Mouse (Mus musculus): ENCODE data around the gene Rapgef2. TPM values are rescaled to one million over a fixed set of nuclear protein-coding genes. Genes with fewer than 3 reads are reported as not detected.

Gene Rapgef2
- polyA plus RNA-seq, 1 experiment from 2014 or later = 9.2 TPM

- Histone ChIP-seq H3K4me1 (replicated peaks) (peaks cover 30% of the 10 kb centered on the region), H3K27ac (ENCODE audit: poor library complexity, severe bottlenecking) (no peak overlapping the region), H3K4me3 (no peak overlapping the region), H3K9me3 (replicated peaks) (peaks cover 3% of the 10 kb centered on the region; the same call in 1 of the 2 replicates), H3K36me3 (no peaks in the 10 kb centered on the region), H3K9ac (no peak overlapping the region), H3K27me3 (replicated peaks) (no peaks in the 10 kb centered on the region), H3K4me2 (no peak overlapping the region)
- 66% methylated on average over 3 of the region's 3 CpGs for WGBS
- ATAC-seq (ENCODE audit: insufficient number of reproducible peaks, low FRiP score) = no peak
These were observed 260.3 kb downstream of the Rapgef2 start for GRCm38 (mm10) chr3:79025983-79026382.

DNA sequence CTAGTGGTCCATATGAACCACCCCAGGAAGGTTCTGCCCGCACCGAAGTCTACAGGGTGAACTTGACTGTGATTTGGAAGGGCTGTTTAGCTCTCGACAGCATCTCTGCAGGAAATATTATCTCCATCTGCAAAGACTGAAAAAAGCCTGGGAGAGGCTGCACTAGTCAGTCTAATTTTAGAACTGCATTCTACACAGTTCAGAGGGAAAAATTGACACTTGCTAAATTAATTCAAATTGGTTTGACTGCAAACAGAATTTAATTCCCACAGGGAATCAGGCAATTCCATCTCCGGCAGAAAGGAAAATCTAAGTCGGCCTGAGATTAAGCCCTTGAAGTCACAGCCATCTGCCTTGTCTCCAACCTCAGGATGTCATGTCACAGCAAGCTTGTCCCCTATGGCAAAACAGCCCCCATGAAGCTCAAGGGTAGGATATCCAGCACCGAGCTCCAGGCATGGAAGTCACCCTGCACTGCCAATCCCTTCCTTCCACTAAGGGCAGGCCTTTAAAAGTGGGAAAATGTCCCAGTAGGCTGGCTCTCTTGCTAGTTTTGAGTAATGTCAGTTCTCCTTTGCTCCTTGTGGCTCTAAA, 262.5 kb downstream of the Rapgef2 start:
- Histone ChIP-seq H3K4me3 (no peak overlapping the region), H3K9ac (no peak overlapping the region), H3K4me1 (replicated peaks) (peaks cover 27% of the 10 kb centered on the region), H3K27me3 (replicated peaks) (no peaks in the 10 kb centered on the region), H3K4me2 (no peak overlapping the region), H3K9me3 (replicated peaks) (peaks cover under 1% of the 10 kb centered on the region; the same call in 1 of the 2 replicates), H3K27ac (ENCODE audit: poor library complexity, severe bottlenecking) (peak overlapping the region; percentile 60; the same call in 1 of the 2 replicates), H3K36me3 (no peaks in the 10 kb centered on the region)
- 37% methylated on average over 6 of the region's 6 CpGs for WGBS
- ATAC-seq (ENCODE audit: insufficient number of reproducible peaks, low FRiP score) = no peak

- no peak overlapping the region for H3K4me3 ChIP-seq
- no peak overlapping the region for H3K4me2 ChIP-seq
- peaks cover 5% of the 10 kb centered on the region; the same call in 1 of the 2 replicates for H3K9me3 ChIP-seq (replicated peaks)
- H3K36me3 ChIP-seq = no peaks in the 10 kb centered on the region
- no peaks in the 10 kb centered on the region for H3K27me3 ChIP-seq (replicated peaks)
- WGBS = 63% methylated on average over 4 of the region's 4 CpGs
- no peak overlapping the region for H3K9ac ChIP-seq
- ATAC-seq (ENCODE audit: insufficient number of reproducible peaks, low FRiP score) = no peak
- H3K4me1 ChIP-seq (replicated peaks) = peaks cover 18% of the 10 kb centered on the region
- no peak overlapping the region for H3K27ac ChIP-seq (ENCODE audit: poor library complexity, severe bottlenecking)
These were observed 263.6 kb downstream of the Rapgef2 start for GRCm38 (mm10) chr3:79022690-79023089.

DNA sequence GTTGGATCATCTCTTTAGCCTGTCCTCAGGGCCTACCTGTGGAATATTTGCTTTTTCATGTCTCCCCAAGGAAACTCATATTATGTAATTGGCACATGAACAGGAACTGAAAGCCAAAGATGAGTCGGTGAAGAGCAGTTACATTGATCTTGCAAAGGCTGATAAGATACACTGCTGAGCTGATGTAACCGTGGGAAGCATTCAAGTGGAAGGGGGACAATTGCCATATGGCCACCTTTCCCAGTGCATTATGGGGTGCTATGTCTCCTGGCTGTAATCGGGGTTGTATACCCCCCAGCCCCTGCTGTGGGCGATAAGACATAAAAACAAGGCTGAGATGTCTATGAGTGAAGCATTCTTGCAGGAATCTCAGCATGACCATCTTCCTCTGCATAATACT, 268.9 kb downstream of the Rapgef2 start:
- H3K9me3 ChIP-seq (replicated peaks) = peaks cover 5% of the 10 kb centered on the region; the same call in 1 of the 2 replicates
- no peak for ATAC-seq (ENCODE audit: insufficient number of reproducible peaks, low FRiP score)
- WGBS = 64% methylated on average over 4 of the region's 4 CpGs
- H3K36me3 ChIP-seq = no peaks in the 10 kb centered on the region
- no peak overlapping the region for H3K4me2 ChIP-seq
- no peak overlapping the region for H3K27ac ChIP-seq (ENCODE audit: poor library complexity, severe bottlenecking)
- no peak overlapping the region for H3K4me3 ChIP-seq
- no peak overlapping the region for H3K9ac ChIP-seq
- no peaks in the 10 kb centered on the region for H3K27me3 ChIP-seq (replicated peaks)
- no peaks in the 10 kb centered on the region for H3K4me1 ChIP-seq (replicated peaks)

- Histone ChIP-seq H3K4me3 (no peak overlapping the region), H3K9me3 (replicated peaks) (peaks cover 5% of the 10 kb centered on the region; the same call in 1 of the 2 replicates), H3K4me1 (replicated peaks) (no peaks in the 10 kb centered on the region), H3K9ac (no peak overlapping the region), H3K4me2 (no peak overlapping the region), H3K27me3 (replicated peaks) (no peaks in the 10 kb centered on the region), H3K36me3 (no peaks in the 10 kb centered on the region), H3K27ac (ENCODE audit: poor library complexity, severe bottlenecking) (no peak overlapping the region)
- 79% methylated on average over 9 of the region's 9 CpGs for WGBS
- no peak for ATAC-seq (ENCODE audit: insufficient number of reproducible peaks, low FRiP score)
These were observed 269.5 kb downstream of the Rapgef2 start for GRCm38 (mm10) chr3:79016830-79017229.

- no peak overlapping the region for H3K9ac ChIP-seq
- no peaks in the 10 kb centered on the region for H3K27me3 ChIP-seq (replicated peaks)
- no peaks in the 10 kb centered on the region for H3K4me1 ChIP-seq (replicated peaks)
- H3K4me3 ChIP-seq = no peak overlapping the region
- no peak overlapping the region for H3K4me2 ChIP-seq
- ATAC-seq (ENCODE audit: insufficient number of reproducible peaks, low FRiP score) = no peak
- WGBS = 80% methylated on average over 9 of the region's 9 CpGs
- H3K27ac ChIP-seq (ENCODE audit: poor library complexity, severe bottlenecking) = no peak overlapping the region
- H3K9me3 ChIP-seq (replicated peaks) = peaks cover 5% of the 10 kb centered on the region; the same call in 1 of the 2 replicates
- H3K36me3 ChIP-seq = no peaks in the 10 kb centered on the region
These were observed 270.5 kb downstream of the Rapgef2 start for GRCm38 (mm10) chr3:79015621-79016474.

Other genes with a start within 250 kb of the Rapgef2 start
- not detected in 2 replicates for gene Gm17359, start 50.1 kb upstream of the Rapgef2 start, polyA plus RNA-seq (2016; fragmentation: Nextera tagmentation; extraction: Ambion mirVana)

Measured in heart, embryonic 12.5 days (tissue).